Mouse (Mus musculus): Measurements from ENCODE around the gene Nprl3.

The Nprl3 gene

GRCm38 (mm10) chr11:32196727-32197126 lies 70.8 kb downstream of the Nprl3 start:
- DNase-seq (ENCODE audit: low spot score) = no peak

- DNase-seq (ENCODE audit: low spot score) = no peak
Measured at GRCm38 (mm10) chr11:32195867-32196540, 71.5 kb downstream of the Nprl3 start.

DNA sequence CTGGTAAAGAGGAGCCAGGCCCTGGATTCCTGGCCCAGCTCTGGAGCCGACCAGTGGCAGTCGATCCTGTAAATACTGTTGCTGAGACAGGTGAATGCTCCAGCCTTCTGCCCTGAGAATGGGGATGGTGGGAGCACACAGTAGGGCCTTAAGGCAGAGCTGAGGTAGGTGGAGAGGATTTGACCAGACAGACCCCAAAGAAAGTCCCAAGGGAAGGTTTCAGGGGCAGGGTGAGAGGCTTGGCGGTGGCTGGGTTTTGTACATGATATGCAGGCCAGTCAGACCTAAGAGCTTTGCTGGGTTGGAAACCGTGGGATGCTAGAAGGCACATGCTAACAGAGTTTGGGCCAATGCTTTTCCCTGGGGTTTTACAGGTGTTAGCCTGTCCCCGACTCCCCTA lies 72.9 kb downstream of the Nprl3 start:
- no peak for DNase-seq (ENCODE audit: low spot score)

DNA sequence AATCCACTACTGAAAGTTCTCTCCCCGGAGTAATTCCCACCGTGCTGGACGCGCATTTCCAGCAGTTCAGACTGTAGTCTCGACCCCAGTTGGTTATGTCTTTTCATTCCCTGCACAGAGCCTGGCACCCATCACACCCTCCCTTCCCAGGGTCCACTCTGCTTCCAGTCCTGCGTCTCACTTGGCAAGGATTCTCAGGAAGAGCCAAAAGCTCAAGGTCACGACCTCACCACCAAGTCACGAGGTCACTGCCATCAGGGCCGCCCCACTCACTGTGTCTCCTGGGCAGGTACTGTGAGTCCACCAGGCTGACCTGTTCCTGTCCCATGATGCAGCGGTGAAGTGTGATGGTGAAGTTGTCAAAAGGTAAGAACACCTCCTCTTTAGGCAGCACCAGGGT lies 73.4 kb downstream of the Nprl3 start:
- DNase-seq (ENCODE audit: low spot score) = no peak

DNA sequence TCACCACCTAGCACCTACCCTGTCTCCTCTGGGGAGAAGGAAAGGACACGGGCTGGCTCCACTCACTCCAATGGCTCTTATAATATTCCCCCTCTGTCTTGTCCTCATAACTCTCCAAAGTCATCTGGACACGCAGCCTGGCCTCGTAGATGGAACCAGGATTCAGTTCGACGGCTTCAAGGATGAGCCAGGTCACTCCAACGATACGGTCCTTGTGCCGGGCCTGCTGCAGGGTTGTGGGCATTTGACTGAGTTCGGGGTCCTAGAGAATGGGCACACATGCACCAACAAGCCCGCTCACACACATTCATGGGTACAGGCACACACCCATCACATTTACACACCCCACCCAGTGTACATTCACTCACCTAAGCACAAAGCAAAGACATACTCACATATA lies 74.4 kb downstream of the Nprl3 start:
- no peak for DNase-seq (ENCODE audit: low spot score)

DNA sequence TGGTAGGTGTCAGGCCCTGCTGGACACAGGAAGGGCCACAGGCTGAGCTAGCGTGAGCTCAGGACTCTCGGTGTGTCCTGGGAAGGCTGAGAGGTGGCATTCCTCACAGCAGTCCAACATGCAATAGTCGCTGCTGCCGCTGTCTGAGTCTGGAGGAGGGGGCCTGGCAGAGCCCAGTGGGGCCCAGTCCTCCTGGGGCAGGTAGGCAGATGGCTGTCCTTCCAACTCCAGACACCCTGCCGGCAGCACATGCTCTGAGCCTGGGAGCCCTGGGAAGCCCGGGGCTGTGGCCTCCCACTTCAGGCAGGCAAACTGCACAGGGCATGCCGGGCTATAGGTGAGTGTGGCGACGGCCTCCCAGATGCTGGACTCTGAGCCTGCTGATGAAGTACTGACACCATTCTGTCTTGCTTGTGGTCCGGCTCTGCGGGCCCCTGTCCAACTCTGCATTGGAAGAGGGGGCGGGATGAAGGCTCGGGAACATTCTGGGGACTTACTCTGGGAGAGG lies 76.8 kb downstream of the Nprl3 start:
- DNase-seq (ENCODE audit: low spot score) = no peak

GRCm38 (mm10) chr11:32190119-32190518 lies 77.4 kb downstream of the Nprl3 start:
- DNase-seq (ENCODE audit: low spot score) = no peak

GRCm38 (mm10) chr11:32189434-32189833 lies 78.1 kb downstream of the Nprl3 start:
- DNase-seq (ENCODE audit: low spot score) = no peak

GRCm38 (mm10) chr11:32188881-32189280 lies 78.6 kb downstream of the Nprl3 start:
- DNase-seq (ENCODE audit: low spot score) = no peak

DNA sequence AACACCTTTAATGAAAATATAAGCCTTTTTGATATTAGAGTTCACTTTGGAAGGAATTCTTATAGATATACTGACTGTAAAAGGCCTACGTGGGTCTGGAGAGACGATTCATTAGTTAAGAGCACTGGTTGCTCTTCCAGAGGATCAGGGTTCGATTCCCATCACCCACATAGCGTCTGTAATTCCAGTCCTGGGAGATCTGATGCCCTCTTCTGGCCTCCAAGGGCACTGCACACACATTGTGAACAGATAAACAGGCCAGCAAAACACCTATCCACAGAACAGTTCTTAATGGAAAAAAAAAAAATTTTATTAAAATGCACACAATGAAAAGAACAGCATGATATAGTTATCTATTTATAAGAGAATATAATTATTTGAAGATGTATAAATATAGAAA lies 80.3 kb downstream of the Nprl3 start:
- no peak for DNase-seq (ENCODE audit: low spot score)

- no peak for DNase-seq (ENCODE audit: low spot score)
Measured at GRCm38 (mm10) chr11:32186031-32186430, 81.5 kb downstream of the Nprl3 start.

GRCm38 (mm10) chr11:32184469-32184868 lies 83.0 kb downstream of the Nprl3 start:
- no peak for DNase-seq (ENCODE audit: low spot score)

GRCm38 (mm10) chr11:32181973-32182868 lies 85.3 kb downstream of the Nprl3 start:
- DNase-seq (ENCODE audit: low spot score) = peak; percentile 88

DNA sequence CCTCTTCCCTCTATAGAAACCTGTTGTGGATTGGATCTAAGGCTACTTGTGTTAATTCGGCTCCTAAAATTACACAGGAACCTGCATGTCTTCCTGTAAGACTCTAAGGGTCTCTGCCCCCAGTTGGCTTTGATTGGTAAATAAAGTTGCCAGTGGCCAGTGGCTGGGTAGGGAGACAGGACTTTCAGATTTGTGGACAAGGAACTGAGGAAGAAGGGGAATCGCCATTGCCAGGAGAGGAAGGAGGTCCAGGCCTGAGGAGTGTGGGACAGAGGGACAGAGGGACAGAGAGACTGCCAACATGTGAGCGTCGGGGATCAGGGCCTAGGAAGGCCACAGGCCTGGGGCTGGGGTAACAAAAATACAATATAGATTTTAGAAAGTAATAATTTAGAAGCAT lies 86.3 kb downstream of the Nprl3 start:
- DNase-seq (ENCODE audit: low spot score) = no peak

GRCm38 (mm10) chr11:32178506-32178905 lies 89.0 kb downstream of the Nprl3 start:
- no peak for DNase-seq (ENCODE audit: low spot score)
